Mouse (Mus musculus) midbrain, embryonic 13.5 days (tissue): Measurements from ENCODE around the gene Fam47e. TPM values are rescaled to one million over a fixed set of nuclear protein-coding genes. Genes with fewer than 3 reads are reported as not detected.

Source experiments
- ATAC-seq: fragments of 200-750 bp; cut with Nextera tagmentation; 2 replicates; pipeline ENCODE4 v1.8.0; 2017; ENCODE audit warnings: mild to moderate bottlenecking, moderate TSS enrichment, moderate library complexity
- H3K27ac ChIP-seq: fragments of 300-500 bp; sonication (generic); 2 replicates; pipeline ENCODE4 v1.5.1; 2015; ENCODE audit warnings: inconsistent platforms, mild to moderate bottlenecking, moderate library complexity
- H3K27me3 ChIP-seq: fragments of 300-500 bp; sonication (generic); 2 replicates; pipeline ENCODE4 v1.6.1; 2015; ENCODE audit warnings: mild to moderate bottlenecking, inconsistent platforms
- H3K36me3 ChIP-seq: fragments of 300-500 bp; sonication (generic); 2 replicates; pipeline ENCODE4 v1.6.1; 2015; ENCODE audit warnings: mild to moderate bottlenecking, inconsistent platforms
- H3K4me1 ChIP-seq: fragments of 300-500 bp; sonication (generic); replicated peaks from 2 replicates; pipeline ENCODE4 v1.6.1; 2015; ENCODE audit warnings: inconsistent platforms
- H3K4me2 ChIP-seq: fragments of 300-500 bp; sonication (generic); replicated peaks from 2 replicates; pipeline ENCODE4 v1.6.1; 2015; ENCODE audit warnings: moderate library complexity, mild to moderate bottlenecking, inconsistent platforms
- H3K4me3 ChIP-seq: fragments of 300-500 bp; sonication (generic); replicated peaks from 2 replicates; pipeline ENCODE4 v1.5.1; 2015; ENCODE audit warnings: mild to moderate bottlenecking, inconsistent platforms
- H3K9ac ChIP-seq: fragments of 300-500 bp; sonication (generic); replicated peaks from 2 replicates; pipeline ENCODE4 v1.6.1; 2015; ENCODE audit warnings: mild to moderate bottlenecking, inconsistent platforms
- H3K9me3 ChIP-seq: fragments of 300-500 bp; sonication (generic); 2 replicates; pipeline ENCODE4 v1.6.1; 2016; ENCODE audit warnings: mild to moderate bottlenecking, inconsistent platforms
- WGBS: fragments of 180-500 bp; shearing (Covaris S2); methylation state at CpG from one replicate; pipeline ENCODE4 v1.1.7; 2015; 5-methylcytosine and 5-hydroxymethylcytosine counted together
- polyA plus RNA-seq: library from polyadenylated mRNA; unstranded; fragments of >200 nt; fragmentation: Nextera tagmentation; extraction: Ambion mirVana; gene quantifications from 2 replicates; pipeline ENCODE4 v1.2.1, GENCODE M21; 2015

Fam47e gene
- polyA plus RNA-seq, 1 experiment from 2014 or later, result not detected

DNA sequence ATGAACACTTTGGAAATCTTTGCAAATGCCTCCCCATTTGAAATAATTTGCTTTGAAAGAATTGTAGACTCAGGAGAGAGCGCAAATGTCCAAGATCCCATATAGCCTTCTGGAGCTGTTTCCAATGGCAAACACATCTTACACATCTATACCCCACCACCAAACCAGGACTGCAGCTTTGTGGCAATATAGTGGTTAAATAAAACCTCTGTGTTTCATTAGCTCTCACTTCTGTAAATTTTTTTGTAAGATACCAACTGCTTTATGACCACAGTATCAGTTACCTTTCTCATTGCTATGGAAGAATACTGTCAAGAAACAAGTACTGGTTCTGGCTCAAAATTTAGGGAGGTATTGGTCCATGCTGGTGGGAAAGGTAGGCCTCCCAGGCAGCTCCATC lies 1.0 kb downstream of the Fam47e start:
- H3K9ac ChIP-seq, result no peak overlapping the region
- H3K4me2 ChIP-seq, result no peak overlapping the region
- no peak overlapping the region for H3K4me3 ChIP-seq
- no peak for ATAC-seq
- WGBS, result 92% methylated on average over 1 of the region's 1 CpGs
- no peaks in the 10 kb centered on the region for H3K9me3 ChIP-seq
- H3K36me3 ChIP-seq, result no peaks in the 10 kb centered on the region
- H3K27me3 ChIP-seq, result no peaks in the 10 kb centered on the region
- no peaks in the 10 kb centered on the region for H3K4me1 ChIP-seq
- H3K27ac ChIP-seq, result no peak overlapping the region

DNA sequence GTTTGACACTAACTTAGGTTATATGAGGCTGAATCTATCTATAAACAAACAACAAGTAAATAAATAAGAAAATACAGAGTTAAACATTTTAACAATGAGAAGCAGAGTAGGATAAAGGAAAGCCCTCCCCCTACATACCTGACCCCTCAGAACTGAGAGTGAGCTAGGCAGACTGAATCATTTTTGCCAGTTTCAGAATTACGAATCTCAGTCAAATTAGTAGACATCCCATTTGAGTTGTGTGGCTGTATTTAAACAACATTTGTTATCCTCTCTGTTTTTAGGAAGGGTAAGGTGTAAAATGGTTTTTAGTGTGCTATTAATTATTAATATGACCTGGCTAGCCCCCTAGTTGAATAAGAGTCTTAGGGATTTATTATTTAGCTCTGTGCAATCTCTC lies 2.6 kb downstream of the Fam47e start:
- Histone ChIP-seq H3K27ac (no peak overlapping the region), H3K4me3 (no peak overlapping the region), H3K4me2 (no peak overlapping the region), H3K27me3 (no peaks in the 10 kb centered on the region), H3K4me1 (no peaks in the 10 kb centered on the region), H3K9ac (no peak overlapping the region), H3K9me3 (no peaks in the 10 kb centered on the region), H3K36me3 (no peaks in the 10 kb centered on the region)
- 91% methylated on average over 1 of the region's 1 CpGs for WGBS
- no peak for ATAC-seq

DNA sequence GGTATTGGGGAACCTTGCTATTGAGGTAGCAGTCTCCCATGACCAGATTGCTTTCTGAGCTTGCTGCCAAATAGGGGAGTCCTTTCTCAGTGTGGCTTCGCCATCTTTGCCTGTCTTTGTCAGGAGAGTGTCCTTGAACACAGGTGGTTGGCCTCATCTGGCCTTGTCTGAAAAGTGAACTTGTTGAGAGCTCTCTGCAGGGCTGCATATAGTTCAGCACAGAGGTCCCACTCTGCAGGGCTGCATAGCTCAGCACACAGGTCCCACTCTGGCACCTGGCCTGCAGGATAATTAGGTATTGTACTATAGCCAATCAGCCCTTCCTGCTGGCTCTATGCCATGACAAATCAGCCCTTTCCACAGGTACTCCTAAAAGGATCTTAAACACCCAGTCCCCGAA lies 5.3 kb downstream of the Fam47e start:
- Histone ChIP-seq H3K4me1 (no peaks in the 10 kb centered on the region), H3K9ac (no peak overlapping the region), H3K36me3 (no peaks in the 10 kb centered on the region), H3K27me3 (no peaks in the 10 kb centered on the region), H3K9me3 (no peaks in the 10 kb centered on the region), H3K4me2 (no peak overlapping the region), H3K27ac (no peak overlapping the region), H3K4me3 (no peak overlapping the region)
- 92% methylated on average over 2 of the region's 2 CpGs for WGBS
- ATAC-seq, result no peak

DNA sequence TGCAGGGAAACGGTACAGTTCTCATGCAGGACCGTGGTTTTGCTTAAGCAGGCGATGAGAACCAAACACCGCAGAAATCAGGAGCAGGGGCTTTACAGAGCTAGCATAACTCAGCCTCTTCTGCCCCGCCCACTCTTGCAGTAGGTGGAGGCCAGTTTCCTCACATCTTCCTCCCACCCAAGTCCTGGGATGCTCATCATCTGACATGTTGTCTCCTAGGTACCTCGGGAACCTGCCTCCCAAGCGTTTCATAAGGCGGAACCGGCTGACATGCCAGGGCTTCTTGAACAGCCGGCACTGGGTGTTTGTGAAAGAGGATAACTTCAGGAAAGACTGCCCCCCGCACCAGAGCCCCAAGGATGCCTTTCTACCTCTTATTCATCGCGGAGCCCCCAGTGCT lies 7.1 kb downstream of the Fam47e start:
- H3K9me3 ChIP-seq, result no peaks in the 10 kb centered on the region
- WGBS, result 79% methylated on average over 13 of the region's 13 CpGs
- ATAC-seq, result no peak

DNA sequence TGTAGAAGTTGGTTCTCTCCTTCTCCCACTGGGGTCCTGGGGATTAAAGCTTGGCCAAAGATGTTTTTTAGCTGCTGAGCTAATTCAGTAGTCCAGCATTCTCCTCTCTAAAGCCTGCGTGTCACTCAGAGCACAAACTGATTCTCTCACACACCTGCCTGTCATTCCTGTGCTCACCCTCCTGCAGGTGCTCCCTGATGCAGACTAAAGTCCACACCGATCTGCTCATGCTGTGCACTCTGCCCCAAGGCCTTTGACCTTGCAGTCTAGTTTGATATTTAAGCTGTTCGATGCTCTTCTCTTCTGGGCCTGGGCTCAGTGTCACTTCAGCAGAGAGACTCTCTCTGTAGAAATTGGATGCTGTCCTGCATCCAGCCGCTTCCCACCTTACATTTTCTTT lies 16.4 kb downstream of the Fam47e start:
- no peaks in the 10 kb centered on the region for H3K9me3 ChIP-seq
- H3K27ac ChIP-seq, result no peak overlapping the region
- no peaks in the 10 kb centered on the region for H3K36me3 ChIP-seq
- H3K9ac ChIP-seq, result no peak overlapping the region
- 89% methylated on average over 4 of the region's 4 CpGs for WGBS
- H3K4me1 ChIP-seq, result no peaks in the 10 kb centered on the region
- no peak overlapping the region for H3K4me2 ChIP-seq
- no peak overlapping the region for H3K4me3 ChIP-seq
- ATAC-seq, result no peak
- no peaks in the 10 kb centered on the region for H3K27me3 ChIP-seq

More for the DNA sequence above, 7.1 kb downstream of the Fam47e start:
- no peaks in the 10 kb centered on the region for H3K4me1 ChIP-seq
- H3K27me3 ChIP-seq, result no peaks in the 10 kb centered on the region
- H3K36me3 ChIP-seq, result no peaks in the 10 kb centered on the region
- H3K27ac ChIP-seq, result no peak overlapping the region
- no peak overlapping the region for H3K4me2 ChIP-seq
- no peak overlapping the region for H3K9ac ChIP-seq
- no peak overlapping the region for H3K4me3 ChIP-seq

DNA sequence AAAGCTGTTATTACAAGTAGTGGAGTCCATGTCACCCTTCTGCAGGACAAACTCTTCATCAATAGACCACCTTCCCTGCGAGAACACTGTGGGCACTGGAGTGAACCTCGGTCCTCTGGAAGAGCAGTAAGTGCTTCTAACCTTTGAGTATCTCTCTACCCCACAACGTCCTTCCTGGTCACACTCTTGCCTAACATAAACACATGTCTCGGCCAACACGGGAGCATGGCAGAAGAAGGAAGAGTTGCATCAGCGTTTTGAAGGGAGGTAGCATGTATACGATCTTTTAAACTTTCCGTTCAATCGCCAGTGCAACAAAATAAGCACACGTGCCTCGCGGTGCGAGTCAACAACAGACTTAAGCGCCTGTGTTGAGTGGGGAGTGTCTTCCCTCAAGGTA lies 24.7 kb downstream of the Fam47e start:
- Histone ChIP-seq H3K9me3 (no peaks in the 10 kb centered on the region), H3K9ac (no peak overlapping the region), H3K4me2 (no peak overlapping the region), H3K4me3 (no peak overlapping the region), H3K27ac (no peak overlapping the region), H3K27me3 (no peaks in the 10 kb centered on the region), H3K36me3 (no peaks in the 10 kb centered on the region), H3K4me1 (no peaks in the 10 kb centered on the region)
- WGBS, result 93% methylated on average over 14 of the region's 14 CpGs
- no peak for ATAC-seq

DNA sequence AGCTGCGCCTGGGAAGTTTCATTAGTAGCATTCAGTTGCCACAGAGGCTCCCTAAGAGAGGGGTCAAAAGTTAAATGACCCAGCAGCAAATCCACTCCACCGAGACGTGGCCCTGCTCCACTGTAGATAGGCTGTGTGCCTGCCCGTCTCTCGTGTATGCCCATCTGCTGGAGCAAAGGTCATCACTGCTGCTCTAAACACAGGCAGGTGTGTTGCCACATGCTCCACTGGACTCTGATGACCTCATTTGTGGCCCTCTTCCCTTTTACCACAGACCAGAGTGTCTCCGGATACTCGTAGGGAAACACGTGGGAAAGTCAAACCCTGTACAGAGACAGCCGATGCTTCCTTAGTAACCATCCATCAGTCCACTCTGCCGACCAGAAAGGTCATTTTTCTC lies 31.1 kb downstream of the Fam47e start:
- H3K4me1 ChIP-seq, result no peaks in the 10 kb centered on the region

DNA sequence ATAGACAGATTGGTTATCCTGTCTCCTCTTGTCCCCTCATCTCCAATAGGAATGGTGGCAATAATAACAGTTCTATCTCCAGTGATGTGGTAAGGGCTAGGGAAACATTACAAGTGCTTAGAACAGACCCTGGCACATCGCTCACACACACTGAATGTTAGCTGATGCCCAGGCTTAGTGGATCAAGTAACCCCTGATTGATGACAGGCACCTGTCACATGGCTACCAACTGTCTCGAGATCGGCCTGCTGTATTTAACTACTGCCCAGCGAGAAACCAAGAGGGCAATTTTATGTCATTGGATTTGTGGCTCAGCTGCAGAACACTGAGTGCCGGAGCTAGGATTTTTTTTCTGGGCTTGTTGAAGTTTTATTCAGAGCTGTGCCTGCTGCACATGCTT lies 40.2 kb downstream of the Fam47e start:
- WGBS, result 82% methylated on average over 5 of the region's 5 CpGs
- Histone ChIP-seq H3K36me3 (no peaks in the 10 kb centered on the region), H3K4me1 (no peaks in the 10 kb centered on the region), H3K4me2 (no peak overlapping the region), H3K27me3 (no peaks in the 10 kb centered on the region), H3K9ac (no peak overlapping the region), H3K27ac (no peak overlapping the region), H3K9me3 (no peaks in the 10 kb centered on the region), H3K4me3 (no peak overlapping the region)
- no peak for ATAC-seq

More for the DNA sequence above, 31.1 kb downstream of the Fam47e start:
- Histone ChIP-seq H3K4me3 (no peak overlapping the region), H3K9ac (no peak overlapping the region), H3K4me2 (no peak overlapping the region), H3K9me3 (no peaks in the 10 kb centered on the region), H3K27ac (no peak overlapping the region), H3K27me3 (no peaks in the 10 kb centered on the region), H3K36me3 (no peaks in the 10 kb centered on the region)
- 75% methylated on average over 10 of the region's 10 CpGs for WGBS
- ATAC-seq, result no peak

DNA sequence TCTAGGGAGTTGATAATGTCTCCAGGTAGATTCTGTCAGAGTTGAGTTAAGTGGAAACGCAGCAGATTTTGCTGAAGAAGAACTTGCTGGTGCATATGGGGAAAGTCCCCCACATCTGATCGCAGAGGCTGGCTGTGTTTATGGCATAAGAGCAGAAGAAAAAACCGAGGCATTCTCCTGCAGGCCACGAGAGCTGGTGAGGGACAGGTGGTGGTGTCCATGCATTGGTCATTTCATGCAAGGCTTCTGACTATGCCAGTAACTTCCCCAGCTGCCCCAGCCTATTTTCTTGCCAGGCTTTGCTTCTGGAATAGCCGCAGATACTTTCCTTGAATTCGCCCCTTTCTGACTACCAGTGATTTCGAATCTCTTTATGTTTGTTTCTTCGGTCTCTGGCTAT lies 42.0 kb downstream of the Fam47e start:
- 89% methylated on average over 8 of the region's 8 CpGs for WGBS
- H3K36me3 ChIP-seq, result no peaks in the 10 kb centered on the region
- H3K9ac ChIP-seq, result no peak overlapping the region
- peaks cover 7% of the 10 kb centered on the region; the same call in 1 of the 2 replicates for H3K27me3 ChIP-seq
- H3K4me3 ChIP-seq, result no peak overlapping the region
- H3K9me3 ChIP-seq, result no peaks in the 10 kb centered on the region
- no peak for ATAC-seq
- no peak overlapping the region for H3K4me2 ChIP-seq
- H3K4me1 ChIP-seq, result no peaks in the 10 kb centered on the region
- no peak overlapping the region for H3K27ac ChIP-seq

DNA sequence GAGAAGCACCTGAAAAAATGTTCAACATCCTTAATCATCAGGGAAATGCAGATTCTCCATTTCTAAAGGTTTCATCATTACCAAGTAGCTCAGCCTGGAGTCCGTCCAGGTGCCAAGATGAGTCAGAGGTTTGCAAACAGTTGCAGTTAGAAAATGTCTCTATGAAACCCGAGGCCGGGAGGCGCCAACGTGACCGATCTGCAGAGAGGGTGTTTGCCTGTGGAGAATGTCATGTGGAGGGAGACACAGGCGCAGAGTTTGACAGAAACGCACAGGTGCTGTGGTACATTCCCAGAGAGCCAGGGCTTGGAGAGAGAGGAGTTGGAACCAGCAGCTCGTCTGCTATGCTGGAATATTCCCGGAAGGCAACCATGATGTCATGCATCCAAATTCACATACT lies 44.2 kb downstream of the Fam47e start:
- Histone ChIP-seq H3K4me3 (no peak overlapping the region), H3K27ac (no peak overlapping the region), H3K36me3 (no peaks in the 10 kb centered on the region), H3K4me1 (peaks cover 7% of the 10 kb centered on the region), H3K9ac (no peak overlapping the region), H3K9me3 (no peaks in the 10 kb centered on the region), H3K27me3 (peaks cover 14% of the 10 kb centered on the region), H3K4me2 (no peak overlapping the region)
- no peak for ATAC-seq
- 85% methylated on average over 10 of the region's 10 CpGs for WGBS

DNA sequence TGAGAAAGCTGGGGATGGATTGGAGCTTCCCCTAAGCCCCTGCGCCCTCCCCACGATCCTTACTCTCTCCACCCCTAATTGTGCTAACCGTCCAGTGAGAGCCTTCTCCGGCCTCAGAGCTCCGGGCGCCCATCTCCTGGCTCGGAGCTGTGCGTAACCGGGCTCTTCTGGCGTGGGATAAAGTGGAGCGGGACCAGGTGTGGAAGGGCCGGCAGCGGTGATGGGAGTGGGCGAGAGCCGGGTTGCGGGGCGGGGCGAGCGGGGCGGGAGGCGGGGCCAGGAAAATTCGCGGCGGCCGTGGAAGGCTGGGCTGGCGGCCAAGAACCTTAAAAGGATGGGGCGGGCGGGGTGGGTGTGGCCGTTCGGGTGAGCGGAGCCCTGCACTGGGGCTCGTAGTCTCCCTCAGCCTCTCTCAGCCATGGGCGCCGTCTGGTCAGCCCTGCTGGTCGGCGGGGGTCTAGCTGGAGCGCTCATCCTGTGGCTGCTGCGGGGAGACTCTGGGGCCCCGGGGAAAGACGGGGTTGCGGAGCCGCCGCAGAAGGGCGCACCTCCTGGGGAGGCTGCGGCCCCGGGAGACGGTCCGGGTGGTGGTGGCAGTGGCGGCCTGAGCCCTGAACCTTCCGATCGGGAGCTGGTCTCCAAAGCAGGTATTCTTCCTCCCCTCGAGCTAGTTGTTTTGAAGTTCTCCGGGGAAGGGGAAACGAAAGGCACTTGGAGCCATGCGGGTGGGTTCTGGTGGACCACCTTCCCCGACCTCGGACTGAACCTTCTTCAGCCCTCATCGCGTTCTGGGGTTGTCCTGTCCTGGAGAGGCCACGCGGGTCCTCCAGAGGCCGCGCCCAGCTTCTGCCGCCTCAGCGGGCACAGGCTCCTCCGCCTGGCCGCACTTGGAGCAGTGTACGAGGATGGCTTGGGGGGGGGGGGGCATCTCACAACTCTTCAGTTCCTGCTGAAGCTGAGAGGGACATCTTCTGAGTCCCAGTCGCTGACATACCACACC lies 48.1 kb downstream of the Fam47e start, which contains the start of gene Stbd1:
Gene Stbd1, plus strand, starts transcription at position 351 of the 1,000 bp plus-strand sequence.
- H3K27me3 ChIP-seq, result peaks cover 27% of the 10 kb centered on the region
- peak within 1 kb of the TSS; percentile 74 for H3K9ac ChIP-seq
- H3K36me3 ChIP-seq, result no peaks in the 10 kb centered on the region
- H3K27ac ChIP-seq, result no peak within 1 kb of the TSS
- ATAC-seq, result peak; percentile 96
- H3K4me3 ChIP-seq, result peak within 1 kb of the TSS; percentile 69
- WGBS, result under 1% methylated on average over 68 of the region's 69 CpGs
- peak within 1 kb of the TSS; percentile 98 for H3K4me2 ChIP-seq
- H3K9me3 ChIP-seq, result no peaks in the 10 kb centered on the region
- peaks cover 7% of the 10 kb centered on the region for H3K4me1 ChIP-seq

DNA sequence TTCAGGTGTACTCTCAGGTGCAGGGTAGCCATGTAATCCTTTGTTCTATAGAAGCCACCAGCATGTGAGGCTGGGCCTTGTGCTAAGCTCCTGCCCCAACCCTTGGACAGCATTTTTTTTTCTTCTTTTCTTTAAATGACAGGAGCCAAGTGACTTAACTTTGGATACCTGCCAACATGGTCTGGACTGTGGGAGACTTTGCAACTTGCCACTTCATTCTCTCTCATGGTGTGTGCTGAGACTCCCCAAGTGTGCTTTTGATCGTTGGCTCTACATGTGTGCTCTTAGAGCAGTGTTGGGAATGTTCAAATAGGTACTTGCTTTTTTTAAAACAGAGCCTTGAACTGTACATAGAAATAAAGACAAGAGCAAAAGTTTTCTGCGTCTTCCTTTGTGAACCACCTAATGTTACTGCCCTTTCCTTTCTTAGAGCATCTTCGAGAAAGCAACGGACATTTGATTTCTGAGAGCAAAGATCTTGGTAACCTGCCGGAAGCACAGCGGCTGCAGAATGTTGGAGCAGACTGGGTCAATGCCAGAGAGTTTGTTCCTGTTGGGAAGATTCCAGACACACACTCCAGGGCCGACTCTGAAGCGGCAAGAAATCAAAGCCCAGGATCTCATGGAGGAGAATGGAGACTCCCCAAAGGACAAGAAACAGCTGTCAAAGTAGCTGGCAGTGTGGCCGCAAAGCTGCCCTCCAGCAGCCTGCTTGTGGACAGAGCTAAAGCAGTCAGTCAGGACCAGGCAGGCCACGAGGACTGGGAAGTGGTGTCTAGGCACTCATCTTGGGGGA lies 49.8 kb downstream of the Fam47e start:
- Histone ChIP-seq H3K27me3 (peaks cover 27% of the 10 kb centered on the region), H3K27ac (no peak overlapping the region), H3K4me1 (peaks cover 7% of the 10 kb centered on the region), H3K4me3 (no peak overlapping the region), H3K9me3 (no peaks in the 10 kb centered on the region), H3K36me3 (no peaks in the 10 kb centered on the region), H3K9ac (no peak overlapping the region), H3K4me2 (no peak overlapping the region)
- ATAC-seq, result no peak
- 77% methylated on average over 10 of the region's 10 CpGs for WGBS
